Mouse (Mus musculus) lung, embryonic 15.5 days (tissue): ENCODE data around the gene Pram1. TPM values are rescaled to one million over a fixed set of nuclear protein-coding genes. Genes with fewer than 3 reads are reported as not detected.

Source experiments
- ATAC-seq: fragments of 200-750 bp; cut with Nextera tagmentation; 2 replicates; pipeline ENCODE4 v1.8.0; 2017; ENCODE audit warnings: moderate number of reproducible peaks, borderline replicate concordance; ENCODE audit not compliant: low FRiP score, low TSS enrichment; ENCODE audit errors: extremely low read depth
- H3K27ac ChIP-seq: fragments of 300-500 bp; sonication (generic); 2 replicates; pipeline ENCODE4 v1.5.1; 2015; ENCODE audit warnings: moderate library complexity, mild to moderate bottlenecking, inconsistent platforms
- H3K27me3 ChIP-seq: fragments of 300-500 bp; sonication (generic); 2 replicates; pipeline ENCODE4 v1.6.1; 2015; ENCODE audit warnings: inconsistent platforms
- H3K36me3 ChIP-seq: fragments of 300-500 bp; sonication (generic); 2 replicates; pipeline ENCODE4 v1.6.1; 2015; ENCODE audit warnings: inconsistent platforms
- H3K4me1 ChIP-seq: fragments of 300-500 bp; sonication (generic); 2 replicates; pipeline ENCODE4 v1.6.1; 2015; ENCODE audit warnings: inconsistent platforms
- H3K4me2 ChIP-seq: fragments of 300-500 bp; sonication (generic); 2 replicates; pipeline ENCODE4 v1.6.1; 2015; ENCODE audit warnings: inconsistent platforms, mild to moderate bottlenecking, moderate library complexity
- H3K4me3 ChIP-seq: fragments of 300-500 bp; sonication (generic); 2 replicates; pipeline ENCODE4 v1.5.1; 2015; ENCODE audit warnings: mild to moderate bottlenecking, inconsistent platforms
- H3K9ac ChIP-seq: fragments of 300-500 bp; sonication (generic); 2 replicates; pipeline ENCODE4 v1.6.1; 2015; ENCODE audit warnings: inconsistent platforms
- H3K9me3 ChIP-seq: fragments of 300-500 bp; sonication (generic); 2 replicates; pipeline ENCODE4 v1.6.1; 2016; ENCODE audit warnings: inconsistent platforms
- WGBS: fragments of 180-500 bp; shearing (Covaris S2); methylation state at CpG from one replicate; pipeline ENCODE4 v1.1.7; 2015; 5-methylcytosine and 5-hydroxymethylcytosine counted together
- polyA plus RNA-seq: library from polyadenylated mRNA; unstranded; fragments of >200 nt; fragmentation: Nextera tagmentation; extraction: Ambion mirVana; gene quantifications from 2 replicates; pipeline ENCODE4 v1.2.1, GENCODE M21; 2015

The Pram1 gene
- polyA plus RNA-seq, 1 experiment from 2014 or later: 0.97 TPM

- H3K27me3 ChIP-seq: no peaks in the 10 kb centered on the region
- H3K9me3 ChIP-seq: no peaks in the 10 kb centered on the region
- WGBS: 59% methylated on average over 12 of the region's 12 CpGs
- ATAC-seq: peak; percentile 19
- H3K4me2 ChIP-seq: peak overlapping the region; percentile 83
- peaks cover 15% of the 10 kb centered on the region for H3K36me3 ChIP-seq
- peak overlapping the region; percentile 99 for H3K27ac ChIP-seq
- peak overlapping the region; percentile 81 for H3K9ac ChIP-seq
- H3K4me1 ChIP-seq: peaks cover 17% of the 10 kb centered on the region
- peak overlapping the region; percentile 73 for H3K4me3 ChIP-seq
Measured at GRCm38 (mm10) chr17:33629487-33630125, 8.2 kb upstream of the Pram1 start.

GRCm38 (mm10) chr17:33630171-33630895, 7.5 kb upstream of the Pram1 start:
- H3K4me1 ChIP-seq: peaks cover 17% of the 10 kb centered on the region
- no peak for ATAC-seq
- no peak overlapping the region for H3K27ac ChIP-seq
- 77% methylated on average over 13 of the region's 13 CpGs for WGBS
- no peak overlapping the region for H3K9ac ChIP-seq
- peaks cover 15% of the 10 kb centered on the region for H3K36me3 ChIP-seq
- peak overlapping the region; percentile 83 for H3K4me2 ChIP-seq
- H3K4me3 ChIP-seq: no peak overlapping the region
- H3K9me3 ChIP-seq: no peaks in the 10 kb centered on the region
- no peaks in the 10 kb centered on the region for H3K27me3 ChIP-seq

DNA sequence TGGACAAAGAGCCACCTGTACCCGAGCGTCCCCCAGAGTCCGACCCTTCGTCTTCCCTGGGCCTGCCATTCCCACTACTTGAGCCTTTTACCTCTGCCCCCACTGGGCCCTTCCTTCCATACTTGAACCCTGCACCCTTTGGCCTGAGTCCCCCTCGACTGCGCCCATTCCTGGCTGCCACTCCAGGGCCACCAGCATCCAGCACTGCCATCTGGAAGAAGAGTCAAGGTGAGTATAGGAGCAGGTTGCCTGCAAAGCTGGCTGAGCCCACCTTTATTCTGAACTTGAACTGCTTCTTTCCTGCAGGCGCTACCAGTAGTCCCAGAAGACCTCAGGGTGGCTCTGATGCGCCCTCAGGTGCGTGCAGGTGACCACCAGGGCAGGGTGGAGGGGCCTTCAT, 6.6 kb upstream of the Pram1 start:
- Histone ChIP-seq H3K4me3 (no peak overlapping the region), H3K27ac (no peak overlapping the region), H3K4me2 (no peak overlapping the region), H3K4me1 (peaks cover 17% of the 10 kb centered on the region), H3K9me3 (no peaks in the 10 kb centered on the region), H3K36me3 (peaks cover 15% of the 10 kb centered on the region), H3K27me3 (no peaks in the 10 kb centered on the region), H3K9ac (no peak overlapping the region)
- ATAC-seq: no peak
- 89% methylated on average over 9 of the region's 9 CpGs for WGBS

- H3K4me3 ChIP-seq: no peak overlapping the region
- no peaks in the 10 kb centered on the region for H3K9me3 ChIP-seq
- no peak for ATAC-seq
- H3K27ac ChIP-seq: no peak overlapping the region
- peaks cover 17% of the 10 kb centered on the region for H3K4me1 ChIP-seq
- WGBS: 77% methylated on average over 5 of the region's 5 CpGs
- H3K27me3 ChIP-seq: no peaks in the 10 kb centered on the region
- H3K9ac ChIP-seq: no peak overlapping the region
- H3K36me3 ChIP-seq: peaks cover 15% of the 10 kb centered on the region
- H3K4me2 ChIP-seq: no peak overlapping the region
Measured at GRCm38 (mm10) chr17:33631796-33632195, 6.1 kb upstream of the Pram1 start.

- peaks cover 4% of the 10 kb centered on the region for H3K36me3 ChIP-seq
- no peaks in the 10 kb centered on the region for H3K9me3 ChIP-seq
- no peaks in the 10 kb centered on the region for H3K4me1 ChIP-seq
- H3K4me3 ChIP-seq: no peak overlapping the region
- 65% methylated on average over 2 of the region's 2 CpGs for WGBS
- no peak overlapping the region for H3K27ac ChIP-seq
- no peaks in the 10 kb centered on the region for H3K27me3 ChIP-seq
- no peak for ATAC-seq
- no peak overlapping the region for H3K9ac ChIP-seq
- H3K4me2 ChIP-seq: no peak overlapping the region
Measured at GRCm38 (mm10) chr17:33637038-33637437, 818 bp upstream of the Pram1 start.

- Histone ChIP-seq H3K36me3 (peaks cover 27% of the 10 kb centered on the region), H3K4me3 (no peak overlapping the region), H3K27me3 (no peaks in the 10 kb centered on the region), H3K9me3 (no peaks in the 10 kb centered on the region), H3K4me2 (no peak overlapping the region), H3K4me1 (no peaks in the 10 kb centered on the region), H3K27ac (no peak overlapping the region), H3K9ac (no peak overlapping the region)
- no peak for ATAC-seq
- 46% methylated on average over 6 of the region's 6 CpGs for WGBS
Measured at GRCm38 (mm10) chr17:33639743-33640142, 1.9 kb downstream of the Pram1 start.

DNA sequence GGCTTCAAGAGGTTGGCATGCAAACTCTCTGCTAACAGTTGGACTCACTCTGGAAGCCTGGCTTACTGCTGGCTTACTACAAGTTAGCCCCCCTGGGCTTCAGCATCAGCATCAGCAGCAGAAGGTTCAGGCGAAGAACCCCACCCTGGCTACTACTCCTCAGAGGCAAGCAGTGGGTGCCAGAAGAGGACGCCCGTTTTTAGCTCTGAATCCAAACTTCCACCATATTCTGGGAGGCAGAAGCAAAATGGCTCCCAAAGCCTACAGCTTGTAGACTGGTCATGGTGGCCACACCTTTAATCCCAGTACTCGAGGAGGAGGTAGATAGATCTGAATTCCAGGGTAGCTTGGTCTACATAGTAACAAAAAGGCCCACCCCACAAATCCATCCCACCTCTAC, 6.2 kb downstream of the Pram1 start:
- Histone ChIP-seq H3K9ac (no peak overlapping the region), H3K27ac (no peak overlapping the region), H3K4me3 (no peak overlapping the region), H3K4me2 (no peak overlapping the region), H3K27me3 (no peaks in the 10 kb centered on the region), H3K36me3 (peaks cover 70% of the 10 kb centered on the region), H3K4me1 (no peaks in the 10 kb centered on the region), H3K9me3 (no peaks in the 10 kb centered on the region)
- ATAC-seq: no peak
- WGBS: 91% methylated on average over 4 of the region's 4 CpGs

DNA sequence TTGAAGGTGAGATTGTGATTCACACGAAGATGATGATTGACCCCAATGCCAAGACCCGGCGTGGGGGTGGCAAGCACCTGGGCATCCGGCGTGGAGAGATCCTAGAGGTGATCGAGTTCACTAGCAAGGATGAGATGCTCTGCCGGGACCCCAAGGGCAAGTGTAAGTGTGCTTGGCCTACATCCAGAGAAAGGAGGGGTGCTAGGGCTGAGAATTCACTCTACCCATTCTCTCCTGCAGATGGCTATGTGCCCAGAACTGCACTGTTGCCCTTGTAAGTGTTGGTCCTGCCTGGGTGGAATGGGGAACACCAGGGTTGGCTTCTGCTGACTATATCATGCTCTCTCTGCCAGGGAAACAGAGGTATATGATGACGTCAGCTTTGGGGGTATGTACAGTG, 7.2 kb downstream of the Pram1 start:
- Histone ChIP-seq H3K4me3 (no peak overlapping the region), H3K27me3 (no peaks in the 10 kb centered on the region), H3K9ac (no peak overlapping the region), H3K9me3 (no peaks in the 10 kb centered on the region), H3K4me1 (no peaks in the 10 kb centered on the region), H3K4me2 (no peak overlapping the region), H3K36me3 (peaks cover 80% of the 10 kb centered on the region), H3K27ac (no peak overlapping the region)
- no peak for ATAC-seq
- 88% methylated on average over 8 of the region's 8 CpGs for WGBS

- Histone ChIP-seq H3K36me3 (peaks cover 95% of the 10 kb centered on the region), H3K27me3 (no peaks in the 10 kb centered on the region), H3K4me2 (no peak overlapping the region), H3K27ac (no peak overlapping the region), H3K9ac (no peak overlapping the region), H3K4me1 (no peaks in the 10 kb centered on the region), H3K4me3 (no peak overlapping the region), H3K9me3 (no peaks in the 10 kb centered on the region)
- ATAC-seq: peak; percentile 35
- 98% methylated on average over 34 of the region's 34 CpGs for WGBS
Measured at GRCm38 (mm10) chr17:33649781-33650475, 12.1 kb downstream of the Pram1 start.

DNA sequence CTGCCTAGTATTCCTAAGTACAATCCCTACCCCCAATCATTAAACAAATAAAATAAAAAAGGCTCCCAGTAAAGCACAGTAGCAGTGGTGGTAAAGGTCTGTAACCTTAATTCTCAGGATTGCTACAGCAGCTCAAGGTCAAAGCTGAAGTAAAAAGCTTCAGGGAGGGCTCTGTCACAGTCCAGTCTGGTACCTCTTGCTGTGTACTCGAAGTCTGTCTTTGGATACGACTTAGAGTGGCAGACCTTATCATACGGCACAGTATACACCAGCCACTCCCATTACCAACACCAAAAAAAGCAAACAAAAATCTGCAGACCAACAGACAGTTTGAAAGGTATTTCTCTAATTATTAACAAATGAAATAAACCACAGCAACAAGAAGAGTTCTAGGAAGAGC, 29.0 kb downstream of the Pram1 start:
- Histone ChIP-seq H3K27me3 (no peaks in the 10 kb centered on the region), H3K36me3 (peaks cover 55% of the 10 kb centered on the region), H3K27ac (no peak overlapping the region), H3K4me2 (no peak overlapping the region), H3K9ac (no peak overlapping the region), H3K4me1 (no peaks in the 10 kb centered on the region), H3K9me3 (no peaks in the 10 kb centered on the region), H3K4me3 (no peak overlapping the region)
- WGBS: 72% methylated on average over 3 of the region's 3 CpGs
- no peak for ATAC-seq

GRCm38 (mm10) chr17:33669681-33670080, 31.8 kb downstream of the Pram1 start:
- H3K9me3 ChIP-seq: no peaks in the 10 kb centered on the region
- no peak overlapping the region for H3K4me2 ChIP-seq
- no peaks in the 10 kb centered on the region for H3K27me3 ChIP-seq
- no peak overlapping the region for H3K4me3 ChIP-seq
- WGBS: 84% methylated on average over 3 of the region's 3 CpGs
- no peak for ATAC-seq
- no peak overlapping the region for H3K9ac ChIP-seq
- peaks cover 35% of the 10 kb centered on the region for H3K36me3 ChIP-seq
- 0 out of 2 replicates have a peak, but pooled peaks cover 5% of the 10 kb centered on the region for H3K4me1 ChIP-seq
- H3K27ac ChIP-seq: no peak overlapping the region

DNA sequence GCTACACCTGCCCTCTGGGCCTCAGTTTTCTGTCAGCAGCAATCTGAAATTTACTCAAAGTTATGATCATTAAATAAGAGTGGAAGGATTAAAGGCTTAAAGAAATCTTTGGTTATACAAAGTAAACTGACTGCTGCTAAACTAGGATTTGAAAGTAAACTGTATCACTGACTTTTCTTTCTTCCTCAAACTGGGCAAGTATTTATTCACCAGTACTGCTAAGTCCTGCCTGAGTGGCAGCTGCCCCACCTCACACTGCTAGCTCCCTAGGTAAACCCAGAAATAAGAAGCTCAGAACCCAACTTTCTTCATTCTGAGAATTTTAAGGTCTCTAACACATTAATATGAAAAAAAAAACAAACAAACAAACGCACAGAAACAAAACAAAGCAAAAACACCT, 36.0 kb downstream of the Pram1 start:
- no peak overlapping the region for H3K27ac ChIP-seq

More for the DNA sequence above, 36.0 kb downstream of the Pram1 start:
- no peak overlapping the region for H3K4me3 ChIP-seq
- H3K9me3 ChIP-seq: no peaks in the 10 kb centered on the region
- no peak overlapping the region for H3K9ac ChIP-seq
- no peaks in the 10 kb centered on the region for H3K27me3 ChIP-seq
- peaks cover 15% of the 10 kb centered on the region; the same call in 1 of the 2 replicates for H3K4me1 ChIP-seq
- ATAC-seq: no peak
- 65% methylated on average over 1 of the region's 1 CpGs for WGBS
- no peak overlapping the region for H3K4me2 ChIP-seq
- H3K36me3 ChIP-seq: peaks cover 18% of the 10 kb centered on the region
